Mouse (Mus musculus) ES-CJ7 (cell line): Measurements from ENCODE around the gene Cdc42bpg.

Source experiments
- DNase-seq: peaks from one replicate; pipeline ENCODE4 v3.0.0; 2011; ENCODE audit warnings: low read depth, low spot score

Cdc42bpg gene

GRCm38 (mm10) chr19:6306137-6306551 is at the start of gene Cdc42bpg:
TSS of gene Cdc42bpg (plus strand) at chr19:6306456.
- DNase-seq, result peak; percentile 87

- DNase-seq, result peak; percentile 52
These were observed 45.8 kb upstream of the Cdc42bpg start for GRCm38 (mm10) chr19:6260428-6260827.

GRCm38 (mm10) chr19:6260946-6261345 is 45.3 kb upstream of the Cdc42bpg start:
- peak; percentile 48 for DNase-seq

DNA sequence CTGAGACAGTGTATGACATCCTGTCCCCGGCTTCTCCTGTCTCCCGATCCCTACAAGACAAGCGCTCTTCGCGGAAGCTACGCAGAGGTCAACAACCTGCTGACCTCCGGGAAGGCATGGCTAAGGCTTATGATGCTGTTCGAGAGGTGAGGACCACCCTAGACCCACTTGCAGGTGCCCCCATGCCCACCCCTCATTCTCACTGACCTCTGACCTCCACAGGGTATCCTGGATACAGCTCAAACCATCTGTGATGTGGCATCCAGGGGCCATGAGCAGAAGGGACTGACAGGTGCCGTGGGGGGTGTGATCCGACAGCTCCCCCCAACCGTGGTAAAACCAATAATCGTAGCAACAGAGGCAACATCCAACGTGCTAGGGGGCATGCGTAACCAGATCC is 44.9 kb upstream of the Cdc42bpg start:
- DNase-seq, result no peak

- peak; percentile 83 for DNase-seq
These were observed 44.0 kb upstream of the Cdc42bpg start for GRCm38 (mm10) chr19:6262222-6262621.

DNA sequence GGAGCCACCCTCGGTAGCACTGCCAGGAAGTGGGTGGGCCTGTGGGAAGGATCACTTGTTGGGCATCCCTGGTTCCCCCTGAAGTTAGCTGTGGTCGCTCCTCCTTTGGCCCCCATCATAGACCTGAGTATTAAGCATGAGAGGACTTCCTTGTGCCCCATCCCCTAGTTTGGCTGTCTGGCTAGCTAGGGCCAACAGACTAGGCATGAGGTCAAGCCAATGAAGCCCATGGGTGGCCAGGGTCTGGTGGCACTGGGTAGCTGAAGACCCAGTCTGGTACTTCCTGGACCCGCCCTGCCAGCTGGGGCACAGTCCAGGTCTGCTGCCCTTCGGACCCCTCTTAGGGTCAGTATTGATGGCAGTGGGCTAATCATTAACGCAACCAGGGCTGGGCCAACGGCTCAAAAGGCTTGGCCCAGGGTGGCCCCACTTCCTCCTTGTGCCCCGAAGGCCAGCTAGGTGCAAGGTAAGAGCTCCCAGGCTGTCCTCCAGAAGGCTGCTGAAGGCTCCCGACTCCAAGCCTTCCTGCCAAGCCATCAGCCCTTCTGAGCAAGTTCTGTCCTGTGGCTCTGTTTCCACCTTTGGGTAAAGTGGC is 43.3 kb upstream of the Cdc42bpg start:
- no peak for DNase-seq

DNA sequence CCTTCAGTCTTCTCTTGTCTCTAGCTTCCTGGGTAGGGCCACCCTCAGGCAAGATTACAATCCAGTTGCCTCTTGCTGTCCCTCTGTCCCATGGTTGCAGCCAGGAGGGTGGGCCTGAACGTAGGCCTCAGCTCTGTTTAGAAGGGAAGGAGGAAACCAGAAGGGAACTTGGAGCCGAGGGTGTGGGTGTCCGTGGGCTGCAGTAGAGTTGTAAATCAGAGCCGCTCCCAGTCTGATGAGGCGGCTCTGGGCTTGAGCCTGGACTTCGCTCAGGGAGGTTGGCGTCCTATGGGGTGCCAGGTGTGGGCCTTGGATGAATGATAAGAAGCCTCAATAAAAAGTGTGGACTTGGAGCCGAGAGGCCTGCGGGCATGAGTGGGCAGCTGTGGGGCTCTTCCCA is 42.1 kb upstream of the Cdc42bpg start:
- DNase-seq, result no peak

- DNase-seq, result no peak
These were observed 41.3 kb upstream of the Cdc42bpg start for GRCm38 (mm10) chr19:6264945-6265344.

DNA sequence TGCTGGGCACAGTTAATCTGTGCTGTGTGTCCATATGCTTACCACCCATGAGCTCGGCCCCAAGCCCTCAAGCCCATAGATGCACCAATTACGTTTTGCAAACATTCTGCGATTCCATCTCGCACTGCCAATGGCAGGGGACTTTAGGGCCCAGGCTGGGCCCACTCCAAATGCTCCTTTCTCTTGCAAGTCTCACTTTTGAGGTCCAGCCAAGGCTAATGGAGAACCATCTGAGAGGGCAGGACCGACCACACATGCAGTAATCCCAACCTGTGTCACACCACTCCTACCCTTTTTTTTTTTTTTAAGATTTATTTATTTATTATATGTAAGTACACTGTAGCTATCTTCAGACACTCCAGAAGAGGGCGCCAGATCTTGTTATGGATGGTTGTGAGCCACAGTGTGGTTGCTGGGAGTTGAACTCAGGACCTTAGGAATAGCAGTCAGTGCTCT is 40.5 kb upstream of the Cdc42bpg start:
- DNase-seq, result no peak

- DNase-seq, result no peak
These were observed 38.7 kb upstream of the Cdc42bpg start for GRCm38 (mm10) chr19:6267306-6268169.

- peak; percentile 96 for DNase-seq
These were observed 38.1 kb upstream of the Cdc42bpg start for GRCm38 (mm10) chr19:6268170-6268528.

GRCm38 (mm10) chr19:6268670-6269132 is 37.6 kb upstream of the Cdc42bpg start:
- no peak for DNase-seq

- peak; percentile 90 for DNase-seq
These were observed 36.3 kb upstream of the Cdc42bpg start for GRCm38 (mm10) chr19:6269798-6270475.

DNA sequence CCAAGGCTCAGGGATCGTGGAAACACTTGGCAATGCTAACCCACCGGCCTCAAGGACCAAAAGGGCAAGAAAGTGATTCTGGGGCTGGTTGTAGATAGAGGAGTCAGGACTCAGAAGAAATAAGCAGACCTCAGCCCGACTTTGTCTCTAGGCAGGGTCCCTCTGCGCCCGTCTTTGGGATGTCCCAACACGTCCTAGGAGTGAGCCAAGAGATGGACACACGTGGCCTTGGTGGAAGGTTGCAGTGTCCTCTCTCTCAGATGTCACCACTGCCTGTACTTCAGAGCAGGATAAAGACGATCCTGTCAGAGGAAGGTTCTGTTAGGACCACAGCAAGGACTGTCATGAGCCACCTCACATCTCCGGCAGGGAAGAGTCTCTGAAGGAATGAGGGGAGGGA is 35.6 kb upstream of the Cdc42bpg start:
- peak; percentile 39 for DNase-seq

- DNase-seq, result no peak
These were observed 35.0 kb upstream of the Cdc42bpg start for GRCm38 (mm10) chr19:6271206-6271605.

DNA sequence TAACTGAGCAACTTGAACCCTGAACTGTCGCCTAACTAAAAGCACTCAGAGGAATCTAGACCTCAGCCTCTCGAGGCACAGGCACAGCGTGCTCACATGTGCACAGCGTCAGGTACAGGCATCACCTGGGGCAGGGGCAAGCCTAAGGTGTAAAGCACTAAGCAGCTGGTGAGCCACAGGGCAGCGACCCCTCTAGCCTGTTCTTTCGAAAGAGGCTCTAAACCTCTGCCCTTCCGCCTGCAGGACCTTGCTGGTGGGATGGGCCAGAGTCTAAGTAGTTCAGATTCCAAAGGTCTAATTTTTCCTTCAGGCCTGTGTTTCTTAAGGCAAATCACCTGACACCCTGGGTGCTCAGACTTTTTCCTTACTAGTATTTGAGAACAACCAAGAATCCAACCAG is 34.2 kb upstream of the Cdc42bpg start:
- no peak for DNase-seq

DNA sequence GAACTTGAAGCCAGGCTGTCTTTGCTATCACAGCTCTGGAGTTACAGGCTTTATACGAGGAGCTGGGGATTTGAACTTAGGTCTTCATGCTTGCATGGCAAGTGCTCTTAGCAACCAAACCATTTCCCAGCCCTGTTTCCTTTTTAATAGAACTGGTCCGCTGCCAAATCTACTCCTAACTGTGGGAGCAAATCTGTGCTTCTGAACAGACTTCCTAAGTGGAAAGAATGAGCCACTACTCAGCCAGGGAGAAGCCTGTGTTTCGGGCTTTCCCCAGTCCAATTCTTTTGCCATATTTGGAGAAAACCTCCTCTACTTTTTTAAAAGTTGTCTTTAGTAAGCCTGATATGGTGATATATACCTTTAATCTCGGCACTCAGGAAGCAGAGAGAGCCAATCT is 33.5 kb upstream of the Cdc42bpg start:
- DNase-seq, result no peak

DNA sequence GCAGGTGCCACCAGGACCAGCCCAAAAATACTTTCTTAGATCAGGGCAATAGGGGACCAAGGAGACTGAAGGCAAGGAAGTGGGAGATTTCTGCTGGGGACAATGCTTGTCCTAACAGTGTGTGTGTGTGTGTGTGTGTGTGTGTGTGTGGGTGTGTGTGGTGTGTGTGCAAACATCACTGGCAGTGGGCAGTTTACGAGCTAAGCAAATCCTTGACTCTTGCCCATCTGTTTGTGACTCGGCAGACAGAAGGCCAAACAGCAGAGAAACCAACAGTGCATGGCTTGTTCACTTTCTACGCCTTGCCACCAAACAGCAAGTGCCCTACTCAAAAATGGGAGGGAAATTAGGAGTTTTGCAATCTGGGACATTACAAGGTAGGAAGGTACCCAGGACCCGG is 32.7 kb upstream of the Cdc42bpg start:
- DNase-seq, result no peak

- DNase-seq, result no peak
These were observed 32.2 kb upstream of the Cdc42bpg start for GRCm38 (mm10) chr19:6273998-6274608.

DNA sequence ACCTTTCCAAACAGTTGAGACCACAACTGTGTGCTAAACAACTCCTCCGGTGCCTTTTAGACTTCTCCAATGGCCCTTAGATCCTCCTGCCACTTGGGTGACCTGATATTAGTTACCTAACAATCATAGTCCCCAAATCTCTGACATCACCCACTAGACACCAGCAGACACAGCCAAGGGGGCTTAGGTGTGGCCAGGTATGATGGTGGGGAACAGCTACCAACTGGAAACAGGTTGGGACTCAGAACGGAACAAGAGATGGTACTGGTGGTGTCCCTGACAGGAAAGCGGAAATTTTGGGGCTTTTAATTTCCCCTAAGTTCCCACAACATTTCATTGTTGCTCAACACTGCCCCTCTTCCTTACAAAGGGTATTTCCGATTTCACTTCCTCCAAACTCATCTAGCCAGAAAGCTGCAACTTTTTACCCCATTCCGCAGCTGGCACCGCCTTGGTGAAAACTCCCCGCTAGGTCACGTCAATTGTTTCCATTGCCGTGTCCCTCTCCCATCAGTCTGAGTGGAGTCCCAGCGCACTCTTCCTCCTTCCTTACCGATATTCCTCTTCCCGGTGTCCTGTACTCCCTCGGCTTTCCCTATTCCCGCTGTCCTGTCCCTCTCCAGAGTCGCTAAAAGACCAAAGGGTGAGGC is 30.4 kb upstream of the Cdc42bpg start:
- DNase-seq, result no peak
